15 mouse cellular contexts compared by ENCODE assay signal in genomic region chr8:98402852-98403644, GRCm38 (mm10).
DNase-seq lines count a peak whose midpoint lies in the region; ATAC-seq and TF ChIP-seq lines count a peak whose summit lies in the region.
"Had no signal": no experiment of that assay in that cellular context is flagged by ENCODE, and none has a peak within 500 bp of the region (broad histone marks: within the 10 kb centered on the region; RNA-seq: fewer than 3 reads in every experiment).

No protein-coding gene starts in this region.

- H3K79me2 ChIP-seq in MEL (ENCODE audit: control insufficient read depth, insufficient read depth, low read length, poor library complexity) = no peaks in the 10 kb centered on the region

- TF ChIP-seq RAD21 in MEL (IDR thresholded peaks at IDR 0.05; ENCODE audit: low read depth, low read length) = peak; percentile 10; the same call in 1 of the 2 replicates

- WGBS in embryonic facial prominence, embryonic 14.5 days = 84% methylated on average over 11 of the region's 11 CpGs
- 88% methylated on average over 11 of the region's 11 CpGs for WGBS in embryonic facial prominence, embryonic 10.5 days

- no peaks in the 10 kb centered on the region for H3K27me3 ChIP-seq in embryonic facial prominence, embryonic 14.5 days (replicated peaks; ENCODE audit: control insufficient read depth, insufficient read depth, low read length)
- no peaks in the 10 kb centered on the region for H3K27me3 ChIP-seq in embryonic facial prominence, embryonic 10.5 days (replicated peaks; ENCODE audit: low read depth, poor library complexity, severe bottlenecking)
- no peaks in the 10 kb centered on the region for H3K27me3 ChIP-seq in MEL (ENCODE audit: control insufficient read depth in 1 of 2, insufficient read depth in 2 of 2, low read length in 2 of 2)
- H3K27me3 ChIP-seq: Patski; stomach, embryonic 15.5 days had no signal

- H3K4me1 ChIP-seq in embryonic facial prominence, embryonic 14.5 days (ENCODE audit: control insufficient read depth, insufficient read depth, low read length) = no peaks in the 10 kb centered on the region
- H3K4me1 ChIP-seq in embryonic facial prominence, embryonic 10.5 days = no peaks in the 10 kb centered on the region
- peaks cover 0 to 9% of the 10 kb centered on the region in 2 experiments; a peak in 2 of 4 replicates for H3K4me1 ChIP-seq in MEL (ENCODE audit: control insufficient read depth in 1 of 2, insufficient read depth in 2 of 2, low read length in 2 of 2)
- H3K4me1 ChIP-seq: stomach, embryonic 15.5 days had no signal

- no peak for ATAC-seq in embryonic facial prominence, embryonic 14.5 days (ENCODE audit: low read depth)
- ATAC-seq: Patski had no signal

- no peak for TF ChIP-seq POLR2A in MEL (IDR thresholded peaks at IDR 0.05; ENCODE audit: control insufficient read depth in 1 of 2, insufficient read depth in 1 of 2, low read depth in 1 of 2, low read length in 2 of 2, poor library complexity in 1 of 2)

- no peak overlapping the region for H3K27ac ChIP-seq in embryonic facial prominence, embryonic 14.5 days (replicated peaks; ENCODE audit: low read depth, low read length)
- H3K27ac ChIP-seq in embryonic facial prominence, embryonic 10.5 days (replicated peaks) = no peak overlapping the region
- peak overlapping the region; percentile 89 for H3K27ac ChIP-seq in MEL (ENCODE audit: control insufficient read depth, low read depth, low read length)
- H3K27ac ChIP-seq: macrophage; stomach, embryonic 15.5 days had no signal

- H3K4me2 ChIP-seq in embryonic facial prominence, embryonic 14.5 days (ENCODE audit: low read depth, low read length) = no peak overlapping the region
- H3K4me2 ChIP-seq: stomach, embryonic 15.5 days had no signal

- H3K36me3 ChIP-seq in embryonic facial prominence, embryonic 14.5 days (ENCODE audit: control insufficient read depth, insufficient read depth, low read length) = no peaks in the 10 kb centered on the region
- H3K36me3 ChIP-seq in embryonic facial prominence, embryonic 10.5 days (replicated peaks) = no peaks in the 10 kb centered on the region
- H3K36me3 ChIP-seq in MEL (ENCODE audit: control insufficient read depth in 1 of 2, insufficient read depth in 2 of 2, low read length in 2 of 2) = peaks cover 0 to 5% of the 10 kb centered on the region in 2 experiments; a peak in 2 of 4 replicates
- H3K36me3 ChIP-seq: stomach, embryonic 15.5 days had no signal

- peak; percentile 1 for DNase-seq in embryonic facial prominence, embryonic 14.5 days (ENCODE audit: low spot score)
- DNase-seq in embryonic facial prominence, embryonic 10.5 days (ENCODE audit: low spot score) = no peak
- peak; percentile 2 to 5 for DNase-seq in kidney, adult 8-10 months
- DNase-seq in kidney, postnatal 25 days = no peak
- DNase-seq in MEL (ENCODE audit: low read depth, low spot score) = peak; percentile 96
- peak; percentile 23 for DNase-seq in cerebellum, adult 9-10 months
- DNase-seq in urinary bladder, adult 18-20 months (ENCODE audit: low spot score in 2 of 2) = no peak
- no peak for DNase-seq in frontal cortex, postnatal 25 days (ENCODE audit: low spot score in 2 of 2)
- DNase-seq: embryo, embryonic 11 days; heart, postnatal 14 days; kidney, postnatal 10 days; thymus, postnatal 36 days had no signal

- no peaks in the 10 kb centered on the region for H3K9me3 ChIP-seq in embryonic facial prominence, embryonic 14.5 days (ENCODE audit: control insufficient read depth, low read length)
- H3K9me3 ChIP-seq in embryonic facial prominence, embryonic 10.5 days = no peaks in the 10 kb centered on the region
- no peaks in the 10 kb centered on the region for H3K9me3 ChIP-seq in MEL (replicated peaks; ENCODE audit: insufficient read depth, low read length)
- H3K9me3 ChIP-seq: stomach, embryonic 15.5 days had no signal

- peak; percentile 80 for TF ChIP-seq EP300 in MEL (IDR thresholded peaks at IDR 0.05; ENCODE audit: low read depth in 1 of 2, low read length in 2 of 2)

- H3K9ac ChIP-seq in embryonic facial prominence, embryonic 14.5 days (ENCODE audit: low read depth, low read length) = no peak overlapping the region
- peak overlapping the region; percentile 53 for H3K9ac ChIP-seq in MEL (ENCODE audit: control insufficient read depth, low read depth, low read length, poor library complexity, severe bottlenecking)
- H3K9ac ChIP-seq: stomach, embryonic 15.5 days had no signal

- no peak for TF ChIP-seq CTCF in MEL (IDR thresholded peaks at IDR 0.05 in 2 of 3, conservative IDR thresholded peaks at IDR 0.05 in 1 of 3; ENCODE audit: control insufficient read depth in 1 of 3, insufficient read depth in 1 of 3, low read depth in 2 of 3, low read length in 3 of 3, poor library complexity in 1 of 3, severe bottlenecking in 1 of 3)

- no peak overlapping the region for H3K4me3 ChIP-seq in embryonic facial prominence, embryonic 14.5 days (ENCODE audit: low read depth, low read length)
- H3K4me3 ChIP-seq in embryonic facial prominence, embryonic 10.5 days = no peak overlapping the region
- peak overlapping the region; percentile 29 to 40 for H3K4me3 ChIP-seq in MEL (ENCODE audit: control insufficient read depth in 1 of 2, insufficient read depth in 1 of 2, low read depth in 2 of 2, low read length in 2 of 2)
- H3K4me3 ChIP-seq: stomach, embryonic 15.5 days had no signal

TF ChIP-seq in MEL, 35 proteins besides CTCF, POLR2A, EP300 and RAD21:
- TF ChIP-seq TAL1 (IDR thresholded peaks at IDR 0.05; ENCODE audit: low read length) = peak; percentile 38; the same call in 1 of the 2 replicates
- TF ChIP-seq GABPA (IDR thresholded peaks at IDR 0.05; ENCODE audit: low read depth, low read length) = no peak
- TF ChIP-seq USF2 (IDR thresholded peaks at IDR 0.05; ENCODE audit: borderline replicate concordance in 1 of 2, insufficient read depth in 1 of 2, low read depth in 1 of 2, low read length in 2 of 2) = peak in 1 of 2 experiments; percentile 71; a peak in 2 of 4 replicates
- TF ChIP-seq TCF12 (IDR thresholded peaks at IDR 0.05; ENCODE audit: low read depth, low read length) = peak; percentile 57; the same call in 1 of the 2 replicates
- peak; percentile 62 for TF ChIP-seq GATA1 (IDR thresholded peaks at IDR 0.05; ENCODE audit: low read depth, low read length)
- TF ChIP-seq NRF1 (IDR thresholded peaks at IDR 0.05; ENCODE audit: insufficient read depth, low read depth, low read length, poor library complexity, severe bottlenecking) = no peak
- peak; percentile 71; the same call in 1 of the 2 replicates for TF ChIP-seq MYB (IDR thresholded peaks at IDR 0.05; ENCODE audit: low read depth, low read length)
- no peak for TF ChIP-seq E2F4 (IDR thresholded peaks at IDR 0.05; ENCODE audit: borderline replicate concordance, low read depth, low read length)
- 0 out of 2 replicates have a peak, but pooled peaks have one; percentile 21 for TF ChIP-seq SMC3 (IDR thresholded peaks at IDR 0.05; ENCODE audit: low read depth, low read length)
- TF ChIP-seq ELF1 (IDR thresholded peaks at IDR 0.05; ENCODE audit: low read depth, low read length) = peak; percentile 37; the same call in 1 of the 2 replicates
- no peak for TF ChIP-seq ZC3H11A (IDR thresholded peaks at IDR 0.05; ENCODE audit: low read depth, low read length)
- TF ChIP-seq BHLHE40 (IDR thresholded peaks at IDR 0.05; ENCODE audit: borderline replicate concordance, low read depth, low read length) = peak; percentile 84
- peak; percentile 94 for TF ChIP-seq MAFK (IDR thresholded peaks at IDR 0.05; ENCODE audit: borderline replicate concordance, low read depth, low read length)
- no peak for TF ChIP-seq POLR2AphosphoS2 (IDR thresholded peaks at IDR 0.05; ENCODE audit: low read length)
- peak; percentile 84 for TF ChIP-seq MXI1 (IDR thresholded peaks at IDR 0.05; ENCODE audit: low read depth, low read length)
- no peak for TF ChIP-seq MAZ (IDR thresholded peaks at IDR 0.05; ENCODE audit: low read depth, low read length)
- 0 out of 2 replicates have a peak, but pooled peaks have one; percentile 36 for TF ChIP-seq TBP (IDR thresholded peaks at IDR 0.05; ENCODE audit: low read depth, low read length)
- TF ChIP-seq SIN3A (IDR thresholded peaks at IDR 0.05; ENCODE audit: low read length) = peak; percentile 80
- TF ChIP-seq MYC (IDR thresholded peaks at IDR 0.05; ENCODE audit: low read depth, low read length) = peak; percentile 73; the same call in 1 of the 2 replicates
- peak; percentile 99 for TF ChIP-seq ETS1 (IDR thresholded peaks at IDR 0.05; ENCODE audit: low read depth, low read length)
- no peak; the same call in 1 of the 2 replicates for TF ChIP-seq KAT2A (conservative IDR thresholded peaks at IDR 0.05; ENCODE audit: low read depth, low read length)
- TF ChIP-seq USF1 (IDR thresholded peaks at IDR 0.05; ENCODE audit: low read depth, low read length) = peak; percentile 87
- TF ChIP-seq ZMIZ1 (IDR thresholded peaks at IDR 0.05; ENCODE audit: low read depth, low read length) = no peak
- no peak for TF ChIP-seq NELFE (IDR thresholded peaks at IDR 0.05; ENCODE audit: low read depth, low read length)
- TF ChIP-seq CHD2 (IDR thresholded peaks at IDR 0.05; ENCODE audit: low read length) = no peak
- TF ChIP-seq ZNF384 (IDR thresholded peaks at IDR 0.05; ENCODE audit: low read depth, low read length) = 0 out of 2 replicates have a peak, but pooled peaks have one; percentile 26
- TF ChIP-seq RCOR1 (IDR thresholded peaks at IDR 0.05; ENCODE audit: low read depth, low read length) = peak; percentile 56; the same call in 1 of the 2 replicates
- TF ChIP-seq POLR2AphosphoS5 (IDR thresholded peaks at IDR 0.05; ENCODE audit: borderline replicate concordance, low read depth, low read length) = no peak
- no peak for TF ChIP-seq CHD1 (IDR thresholded peaks at IDR 0.05; ENCODE audit: low read depth, low read length)
- TF ChIP-seq ZKSCAN1 (IDR thresholded peaks at IDR 0.05; ENCODE audit: low read depth, low read length) = no peak
- no peak; the same call in 1 of the 2 replicates for TF ChIP-seq HCFC1 (IDR thresholded peaks at IDR 0.05; ENCODE audit: low read depth, low read length)
- TF ChIP-seq UBTF (IDR thresholded peaks at IDR 0.05; ENCODE audit: borderline replicate concordance, insufficient read depth, low read depth, low read length) = no peak
- no peak for TF ChIP-seq MEF2A (IDR thresholded peaks at IDR 0.05; ENCODE audit: extremely low read depth, insufficient replicate concordance, low read depth, low read length, poor library complexity, severe bottlenecking)
- TF ChIP-seq JUND (IDR thresholded peaks at IDR 0.05; ENCODE audit: low read depth, low read length) = peak; percentile 53; the same call in 1 of the 2 replicates
- peak; percentile 71 for TF ChIP-seq MAX (IDR thresholded peaks at IDR 0.05; ENCODE audit: low read length)

Comparison
In these comparisons a context has a peak if more than half of its experiments do, and no peak if none do; other contexts are left out.
1. DNase-seq: peak in embryonic facial prominence, embryonic 14.5 days (single experiment), kidney, adult 8-10 months (2 of 2), MEL (single experiment) and cerebellum, adult 9-10 months (single experiment); none in embryonic facial prominence, embryonic 10.5 days (single experiment), kidney, postnatal 25 days (0 of 2), urinary bladder, adult 18-20 months (0 of 2) and frontal cortex, postnatal 25 days (0 of 2).
2. H3K4me3 ChIP-seq: peak in MEL (2 of 2); none in embryonic facial prominence, embryonic 14.5 days (single experiment) and embryonic facial prominence, embryonic 10.5 days (single experiment).